Mouse (Mus musculus) cerebellum, adult 2 months (tissue): ENCODE data around the gene Ly6g5b.
"Not testable (repeated sequence)": the region's sequence is repeated elsewhere in the genome, so short reads cannot be mapped to it uniquely, and the experiment has no call there.

ENCODE experiments used
- CTCF ChIP-seq: fragments of 200-500 bp; IDR thresholded peaks from 2 replicates; pipeline ENCODE4 v1.5.1; 2011; ENCODE audit warnings: low read depth, mild to moderate bottlenecking, control low read depth, low read length, moderate library complexity, borderline replicate concordance; ENCODE audit not compliant: insufficient read depth
- POLR2A ChIP-seq: fragments of 200-500 bp; IDR thresholded peaks from 2 replicates; pipeline ENCODE4 v1.6.1; 2011; ENCODE audit warnings: low read length, control low read depth, borderline replicate concordance; ENCODE audit not compliant: insufficient read depth

DNA sequence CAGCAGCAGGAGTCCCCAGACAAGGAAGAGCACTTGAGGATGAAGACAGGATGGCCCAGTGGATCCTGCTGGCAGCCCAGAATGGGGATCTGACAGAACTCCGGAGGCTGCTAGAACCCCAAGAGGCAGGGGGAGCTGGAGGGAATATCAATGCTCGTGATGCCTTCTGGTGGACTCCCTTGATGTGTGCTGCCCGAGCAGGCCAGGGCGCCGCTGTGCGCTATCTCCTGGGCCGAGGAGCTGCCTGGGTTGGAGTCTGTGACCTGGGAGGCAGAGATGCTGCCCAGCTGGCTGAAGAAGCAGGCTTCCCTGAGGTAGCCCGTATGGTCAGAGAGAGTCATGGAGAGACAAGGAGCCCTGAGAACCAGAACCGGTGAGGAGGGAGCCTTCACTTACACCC lies 8.1 kb upstream of the Ly6g5b start:
- not testable (repeated sequence) for TF ChIP-seq CTCF, POLR2A
